Mouse (Mus musculus): ENCODE results near the gene Top1.
A peak's percentile ranks its signal among the peaks of the same experiment; 100 is the strongest.
"Not testable (repeated sequence)": the region's sequence is repeated elsewhere in the genome, so short reads cannot be mapped to it uniquely, and the experiment has no call there.

Top1 gene

GRCm38 (mm10) chr2:160655561-160655960, 9.9 kb downstream of the Top1 start:
- Histone ChIP-seq H3K27me3 (ENCODE audit: control insufficient read depth, insufficient read depth, low read length, poor library complexity, severe bottlenecking) (no peaks in the 10 kb centered on the region), H3K36me3 (ENCODE audit: control insufficient read depth, insufficient read depth, low read length, poor library complexity, severe bottlenecking) (no peaks in the 10 kb centered on the region; the same call in 1 of the 2 replicates)
- no peak for DNase-seq (ENCODE audit: low read depth, low spot score)

GRCm38 (mm10) chr2:160656234-160656633, 10.5 kb downstream of the Top1 start:
- Histone ChIP-seq H3K36me3 (ENCODE audit: control insufficient read depth, insufficient read depth, low read length, poor library complexity, severe bottlenecking) (no peaks in the 10 kb centered on the region; the same call in 1 of the 2 replicates), H3K27me3 (ENCODE audit: control insufficient read depth, insufficient read depth, low read length, poor library complexity, severe bottlenecking) (no peaks in the 10 kb centered on the region)
- no peak for DNase-seq (ENCODE audit: low read depth, low spot score)

GRCm38 (mm10) chr2:160657801-160658442, 12.2 kb downstream of the Top1 start:
- DNase-seq (ENCODE audit: low read depth, low spot score): no peak

GRCm38 (mm10) chr2:160658811-160659210, 13.1 kb downstream of the Top1 start:
- no peak for DNase-seq (ENCODE audit: low read depth, low spot score)
- H3K36me3 ChIP-seq (ENCODE audit: control insufficient read depth, insufficient read depth, low read length, poor library complexity, severe bottlenecking): no peaks in the 10 kb centered on the region
- no peaks in the 10 kb centered on the region for H3K27me3 ChIP-seq (ENCODE audit: control insufficient read depth, insufficient read depth, low read length, poor library complexity, severe bottlenecking)

More at GRCm38 (mm10) chr2:160657801-160658442, 12.2 kb downstream of the Top1 start:
- Histone ChIP-seq H3K36me3 (ENCODE audit: control insufficient read depth, insufficient read depth, low read length, poor library complexity, severe bottlenecking) (no peaks in the 10 kb centered on the region), H3K27me3 (ENCODE audit: control insufficient read depth, insufficient read depth, low read length, poor library complexity, severe bottlenecking) (no peaks in the 10 kb centered on the region)

GRCm38 (mm10) chr2:160664421-160664820, 18.7 kb downstream of the Top1 start:
- Histone ChIP-seq H3K36me3 (ENCODE audit: control insufficient read depth, insufficient read depth, low read length, poor library complexity, severe bottlenecking) (no peaks in the 10 kb centered on the region), H3K27me3 (ENCODE audit: control insufficient read depth, insufficient read depth, low read length, poor library complexity, severe bottlenecking) (no peaks in the 10 kb centered on the region)
- no peak for DNase-seq (ENCODE audit: low read depth, low spot score)

GRCm38 (mm10) chr2:160664986-160665385, 19.3 kb downstream of the Top1 start:
- H3K27me3 ChIP-seq (ENCODE audit: control insufficient read depth, insufficient read depth, low read length, poor library complexity, severe bottlenecking); DNase-seq (ENCODE audit: low read depth, low spot score); H3K36me3 ChIP-seq (ENCODE audit: control insufficient read depth, insufficient read depth, low read length, poor library complexity, severe bottlenecking): not testable (repeated sequence)

- no peaks in the 10 kb centered on the region for H3K27me3 ChIP-seq (ENCODE audit: control insufficient read depth, insufficient read depth, low read length, poor library complexity, severe bottlenecking)
- peak; percentile 45 for DNase-seq (ENCODE audit: low read depth, low spot score)
- no peaks in the 10 kb centered on the region for H3K36me3 ChIP-seq (ENCODE audit: control insufficient read depth, insufficient read depth, low read length, poor library complexity, severe bottlenecking)
Observed at GRCm38 (mm10) chr2:160667259-160667658, 21.6 kb downstream of the Top1 start.

- peaks cover 18% of the 10 kb centered on the region for H3K36me3 ChIP-seq (ENCODE audit: control insufficient read depth, insufficient read depth, low read length, poor library complexity, severe bottlenecking)
- no peaks in the 10 kb centered on the region for H3K27me3 ChIP-seq (ENCODE audit: control insufficient read depth, insufficient read depth, low read length, poor library complexity, severe bottlenecking)
- DNase-seq (ENCODE audit: low read depth, low spot score): no peak
Observed at GRCm38 (mm10) chr2:160700271-160700670, 54.6 kb downstream of the Top1 start.

- Histone ChIP-seq H3K27me3 (ENCODE audit: control insufficient read depth, insufficient read depth, low read length, poor library complexity, severe bottlenecking) (no peaks in the 10 kb centered on the region), H3K36me3 (ENCODE audit: control insufficient read depth, insufficient read depth, low read length, poor library complexity, severe bottlenecking) (peaks cover 18% of the 10 kb centered on the region)
- DNase-seq (ENCODE audit: low read depth, low spot score): no peak
Observed at GRCm38 (mm10) chr2:160701603-160702002, 55.9 kb downstream of the Top1 start.

GRCm38 (mm10) chr2:160702824-160703223, 57.1 kb downstream of the Top1 start:
- no peaks in the 10 kb centered on the region for H3K27me3 ChIP-seq (ENCODE audit: control insufficient read depth, insufficient read depth, low read length, poor library complexity, severe bottlenecking)
- no peak for DNase-seq (ENCODE audit: low read depth, low spot score)
- H3K36me3 ChIP-seq (ENCODE audit: control insufficient read depth, insufficient read depth, low read length, poor library complexity, severe bottlenecking): peaks cover 20% of the 10 kb centered on the region

- Histone ChIP-seq H3K27me3 (ENCODE audit: control insufficient read depth, insufficient read depth, low read length, poor library complexity, severe bottlenecking) (no peaks in the 10 kb centered on the region), H3K36me3 (ENCODE audit: control insufficient read depth, insufficient read depth, low read length, poor library complexity, severe bottlenecking) (peaks cover 17% of the 10 kb centered on the region; the same call in 1 of the 2 replicates)
- DNase-seq (ENCODE audit: low read depth, low spot score): no peak
Observed at GRCm38 (mm10) chr2:160707673-160708072, 62.0 kb downstream of the Top1 start.

GRCm38 (mm10) chr2:160715463-160716030, 69.9 kb downstream of the Top1 start:
- no peak for DNase-seq (ENCODE audit: low read depth, low spot score)
- Histone ChIP-seq H3K36me3 (ENCODE audit: control insufficient read depth, insufficient read depth, low read length, poor library complexity, severe bottlenecking) (peaks cover 23% of the 10 kb centered on the region), H3K27me3 (ENCODE audit: control insufficient read depth, insufficient read depth, low read length, poor library complexity, severe bottlenecking) (no peaks in the 10 kb centered on the region)

GRCm38 (mm10) chr2:160717269-160717668, 71.6 kb downstream of the Top1 start:
- H3K36me3 ChIP-seq (ENCODE audit: control insufficient read depth, insufficient read depth, low read length, poor library complexity, severe bottlenecking): peaks cover 26% of the 10 kb centered on the region
- peak; percentile 79 for DNase-seq (ENCODE audit: low read depth, low spot score)
- H3K27me3 ChIP-seq (ENCODE audit: control insufficient read depth, insufficient read depth, low read length, poor library complexity, severe bottlenecking): no peaks in the 10 kb centered on the region

- Histone ChIP-seq H3K27me3 (ENCODE audit: control insufficient read depth, insufficient read depth, low read length, poor library complexity, severe bottlenecking) (no peaks in the 10 kb centered on the region), H3K36me3 (ENCODE audit: control insufficient read depth, insufficient read depth, low read length, poor library complexity, severe bottlenecking) (peaks cover 23% of the 10 kb centered on the region)
- DNase-seq (ENCODE audit: low read depth, low spot score): no peak
Observed at GRCm38 (mm10) chr2:160718811-160719210, 73.1 kb downstream of the Top1 start.

GRCm38 (mm10) chr2:160722714-160723113, 77.0 kb downstream of the Top1 start:
- no peaks in the 10 kb centered on the region for H3K27me3 ChIP-seq (ENCODE audit: control insufficient read depth, insufficient read depth, low read length, poor library complexity, severe bottlenecking)
- no peak for DNase-seq (ENCODE audit: low read depth, low spot score)
- H3K36me3 ChIP-seq (ENCODE audit: control insufficient read depth, insufficient read depth, low read length, poor library complexity, severe bottlenecking): peaks cover 9% of the 10 kb centered on the region

Measured in splenic B cell, adult 2 months (primary cell).